Mouse (Mus musculus): ENCODE results near the gene Bud31. TPM values are rescaled to one million over a fixed set of nuclear protein-coding genes. Genes with fewer than 3 reads are reported as not detected.

Bud31 gene
- total and polyA plus RNA-seq, 3 experiments = 8.7 to 287 (median 155) TPM

- no peak for TF ChIP-seq GATA1 (IDR thresholded peaks at IDR 0.05; ENCODE audit: borderline replicate concordance, low read length)
- DNase-seq (ENCODE audit: low spot score) (no peak), ATAC-seq (ENCODE audit: extremely low read depth, insufficient number of reproducible peaks, low FRiP score, poor library complexity, severe bottlenecking) (no peak)
- H3K36me3 ChIP-seq (replicated peaks) = peaks cover 95% of the 10 kb centered on the region
- H3K4me1 ChIP-seq (ENCODE audit: insufficient read depth, low read depth, low read length) = peaks cover 30% of the 10 kb centered on the region
- H3K27me3 ChIP-seq (ENCODE audit: insufficient read depth, low read length) = no peaks in the 10 kb centered on the region
- H3K4me3 ChIP-seq (ENCODE audit: low read depth, low read length) = no peak overlapping the region
- no peaks in the 10 kb centered on the region for H3K9me3 ChIP-seq (replicated peaks)
Measured at GRCm38 (mm10) chr5:145104328-145104727, 35.8 kb upstream of the Bud31 start.

- H3K4me1 ChIP-seq (ENCODE audit: insufficient read depth, low read depth, low read length) = peaks cover 34% of the 10 kb centered on the region
- H3K4me3 ChIP-seq (ENCODE audit: low read depth, low read length) = no peak overlapping the region
- H3K36me3 ChIP-seq (replicated peaks) = peaks cover 95% of the 10 kb centered on the region
- H3K27me3 ChIP-seq (ENCODE audit: insufficient read depth, low read length) = no peaks in the 10 kb centered on the region
- ATAC-seq (ENCODE audit: extremely low read depth, insufficient number of reproducible peaks, low FRiP score, poor library complexity, severe bottlenecking) (no peak), DNase-seq (ENCODE audit: low spot score) (no peak)
- no peaks in the 10 kb centered on the region for H3K9me3 ChIP-seq (replicated peaks)
- TF ChIP-seq TAL1 (conservative IDR thresholded peaks at IDR 0.05; ENCODE audit: low read depth, low read length) (no peak), CTCF (IDR thresholded peaks at IDR 0.05; ENCODE audit: low read depth, low read length) (no peak), GATA2 (IDR thresholded peaks at IDR 0.05; ENCODE audit: borderline replicate concordance, low read depth, low read length) (no peak), POLR2AphosphoS5 (IDR thresholded peaks at IDR 0.05; ENCODE audit: insufficient replicate concordance, low read depth, low read length) (no peak), GATA1 (IDR thresholded peaks at IDR 0.05; ENCODE audit: borderline replicate concordance, low read length) (no peak)
Measured at GRCm38 (mm10) chr5:145105694-145106275, 34.4 kb upstream of the Bud31 start.

- H3K9me3 ChIP-seq (replicated peaks) = no peaks in the 10 kb centered on the region
- peaks cover 73% of the 10 kb centered on the region for H3K36me3 ChIP-seq (replicated peaks)
- DNase-seq (ENCODE audit: low spot score) = peak; percentile 36
- peaks cover 55% of the 10 kb centered on the region for H3K4me1 ChIP-seq (ENCODE audit: insufficient read depth, low read depth, low read length)
- ATAC-seq (ENCODE audit: extremely low read depth, insufficient number of reproducible peaks, low FRiP score, poor library complexity, severe bottlenecking) = peak; percentile 51
- TF ChIP-seq GATA1 (IDR thresholded peaks at IDR 0.05; ENCODE audit: borderline replicate concordance, low read length) (no peak), CTCF (IDR thresholded peaks at IDR 0.05; ENCODE audit: low read depth, low read length) (no peak), POLR2AphosphoS5 (IDR thresholded peaks at IDR 0.05; ENCODE audit: insufficient replicate concordance, low read depth, low read length) (no peak), GATA2 (IDR thresholded peaks at IDR 0.05; ENCODE audit: borderline replicate concordance, low read depth, low read length) (no peak), TAL1 (conservative IDR thresholded peaks at IDR 0.05; ENCODE audit: low read depth, low read length) (no peak)
- peak overlapping the region; percentile 22; the same call in 1 of the 2 replicates for H3K4me3 ChIP-seq (ENCODE audit: low read depth, low read length)
- H3K27me3 ChIP-seq (ENCODE audit: insufficient read depth, low read length) = no peaks in the 10 kb centered on the region
Measured at GRCm38 (mm10) chr5:145110401-145110800, 29.8 kb upstream of the Bud31 start.

GRCm38 (mm10) chr5:145112566-145112965 lies 27.6 kb upstream of the Bud31 start:
- peaks cover 76% of the 10 kb centered on the region for H3K4me1 ChIP-seq (ENCODE audit: insufficient read depth, low read depth, low read length)
- no peak for ATAC-seq (ENCODE audit: extremely low read depth, insufficient number of reproducible peaks, low FRiP score, poor library complexity, severe bottlenecking)
- no peak overlapping the region for H3K4me3 ChIP-seq (ENCODE audit: low read depth, low read length)

GRCm38 (mm10) chr5:145113416-145113815 lies 26.7 kb upstream of the Bud31 start:
- Histone ChIP-seq H3K4me3 (ENCODE audit: low read depth, low read length) (peak overlapping the region; percentile 90; the same call in 1 of the 2 replicates), H3K9me3 (replicated peaks) (peaks cover 1% of the 10 kb centered on the region; the same call in 1 of the 2 replicates), H3K27me3 (ENCODE audit: insufficient read depth, low read length) (no peaks in the 10 kb centered on the region), H3K36me3 (replicated peaks) (peaks cover 61% of the 10 kb centered on the region), H3K4me1 (ENCODE audit: insufficient read depth, low read depth, low read length) (peaks cover 80% of the 10 kb centered on the region)
- DNase-seq (ENCODE audit: low spot score) = no peak
- ATAC-seq (ENCODE audit: extremely low read depth, insufficient number of reproducible peaks, low FRiP score, poor library complexity, severe bottlenecking) = no peak
- no peak for TF ChIP-seq GATA1 (IDR thresholded peaks at IDR 0.05; ENCODE audit: borderline replicate concordance, low read length)
- TF ChIP-seq GATA2 (IDR thresholded peaks at IDR 0.05; ENCODE audit: borderline replicate concordance, low read depth, low read length) = no peak
- no peak for TF ChIP-seq POLR2AphosphoS5 (IDR thresholded peaks at IDR 0.05; ENCODE audit: insufficient replicate concordance, low read depth, low read length)
- TF ChIP-seq TAL1 (conservative IDR thresholded peaks at IDR 0.05; ENCODE audit: low read depth, low read length) = no peak
- no peak for TF ChIP-seq CTCF (IDR thresholded peaks at IDR 0.05; ENCODE audit: low read depth, low read length)

More at GRCm38 (mm10) chr5:145112566-145112965, 27.6 kb upstream of the Bud31 start:
- TF ChIP-seq POLR2AphosphoS5 (IDR thresholded peaks at IDR 0.05; ENCODE audit: insufficient replicate concordance, low read depth, low read length) = no peak
- no peak for TF ChIP-seq CTCF (IDR thresholded peaks at IDR 0.05; ENCODE audit: low read depth, low read length)
- no peak for TF ChIP-seq GATA2 (IDR thresholded peaks at IDR 0.05; ENCODE audit: borderline replicate concordance, low read depth, low read length)
- TF ChIP-seq GATA1 (IDR thresholded peaks at IDR 0.05; ENCODE audit: borderline replicate concordance, low read length) = no peak
- no peak for TF ChIP-seq TAL1 (conservative IDR thresholded peaks at IDR 0.05; ENCODE audit: low read depth, low read length)
- DNase-seq (ENCODE audit: low spot score) = no peak
- H3K9me3 ChIP-seq (replicated peaks) = no peaks in the 10 kb centered on the region
- peaks cover 61% of the 10 kb centered on the region for H3K36me3 ChIP-seq (replicated peaks)
- H3K27me3 ChIP-seq (ENCODE audit: insufficient read depth, low read length) = no peaks in the 10 kb centered on the region

DNA sequence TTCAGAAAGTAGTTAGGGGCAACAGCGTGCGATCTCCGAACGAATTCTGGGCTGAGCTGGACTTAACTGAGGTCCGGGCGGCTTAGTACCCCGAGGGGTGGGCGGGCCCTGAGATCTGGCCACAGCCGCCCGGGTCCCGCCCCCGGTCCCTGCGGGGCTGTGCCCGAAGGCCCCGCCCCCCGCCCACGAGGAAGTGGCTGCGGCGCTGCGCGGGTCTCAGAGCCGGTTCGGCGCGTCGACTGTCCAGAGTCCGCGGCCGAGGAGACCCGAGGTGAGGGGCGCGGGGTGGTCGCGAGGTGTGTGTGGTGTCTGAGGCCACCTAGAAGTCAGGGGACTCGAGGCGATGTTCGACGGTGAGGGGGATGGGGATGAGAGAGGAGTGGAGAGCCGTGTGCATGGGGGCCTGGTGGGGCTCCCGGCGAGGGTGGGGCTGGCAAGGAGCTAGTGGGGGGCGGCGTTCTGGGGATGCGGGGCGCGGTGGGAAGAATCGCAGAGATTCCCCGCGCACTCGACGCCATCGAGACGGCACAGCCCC lies 26.0 kb upstream of the Bud31 start, which contains the start of gene Arpc1b:
Gene Arpc1b (plus strand): TSS at position 145 of the 535 bp plus-strand sequence.
- H3K36me3 ChIP-seq (replicated peaks) = peaks cover 62% of the 10 kb centered on the region
- H3K4me1 ChIP-seq (ENCODE audit: insufficient read depth, low read depth, low read length) = peaks cover 80% of the 10 kb centered on the region
- TF ChIP-seq TAL1 (conservative IDR thresholded peaks at IDR 0.05; ENCODE audit: low read depth, low read length) (no peak), GATA2 (IDR thresholded peaks at IDR 0.05; ENCODE audit: borderline replicate concordance, low read depth, low read length) (no peak), GATA1 (IDR thresholded peaks at IDR 0.05; ENCODE audit: borderline replicate concordance, low read length) (no peak)
- H3K27me3 ChIP-seq (ENCODE audit: insufficient read depth, low read length) = no peaks in the 10 kb centered on the region
- peaks cover 7% of the 10 kb centered on the region for H3K9me3 ChIP-seq (replicated peaks)
- ATAC-seq (ENCODE audit: extremely low read depth, insufficient number of reproducible peaks, low FRiP score, poor library complexity, severe bottlenecking) = peak; percentile 31
- H3K4me3 ChIP-seq (ENCODE audit: low read depth, low read length) = peak within 1 kb of the TSS; percentile 90
- peak; percentile 77 for DNase-seq (ENCODE audit: low spot score)
